Mouse (Mus musculus) left cerebral cortex, adult 9 months (tissue): ENCODE measurements around the gene Cul7.

ENCODE experiments used
- DNase-seq, 2 experiments: peaks; one replicate each; pipeline ENCODE4 v3.0.0; 2022; ENCODE audit warnings: low spot score in 2 of 2

Cul7 gene

GRCm38 (mm10) chr17:46673850-46674529, 23.9 kb downstream of the Cul7 start, which contains the start of gene Rrp36:
Gene Rrp36 (minus strand): TSS chr17:46674352.
- peak; percentile 69 to 89 for DNase-seq

- DNase-seq, result no peak
Measured at GRCm38 (mm10) chr17:46674530-46675283, 24.6 kb downstream of the Cul7 start.

DNA sequence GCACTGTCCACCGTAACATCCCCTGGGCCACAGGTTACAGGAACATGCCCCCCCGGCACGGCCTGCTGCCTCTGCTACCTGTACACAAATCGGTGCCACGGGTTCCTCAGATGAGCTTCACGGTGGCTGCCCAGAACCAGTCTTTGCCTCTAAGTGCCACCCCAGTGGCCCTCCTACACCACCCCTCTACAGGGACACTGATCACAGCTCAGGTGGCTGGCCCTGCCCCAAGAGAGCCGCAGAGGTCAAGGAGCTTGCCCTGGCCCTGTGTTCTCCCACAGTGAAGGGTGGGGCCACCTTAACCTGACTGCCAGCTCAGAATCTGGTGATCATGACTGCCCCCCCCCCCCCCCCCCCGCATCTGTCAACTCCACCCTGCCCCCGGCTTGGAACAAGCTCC, 28.3 kb downstream of the Cul7 start, which contains the start of gene Mea1:
Gene Mea1, plus strand, starts transcription at position 378 of the 400 bp plus-strand sequence.
- DNase-seq, result no peak

DNA sequence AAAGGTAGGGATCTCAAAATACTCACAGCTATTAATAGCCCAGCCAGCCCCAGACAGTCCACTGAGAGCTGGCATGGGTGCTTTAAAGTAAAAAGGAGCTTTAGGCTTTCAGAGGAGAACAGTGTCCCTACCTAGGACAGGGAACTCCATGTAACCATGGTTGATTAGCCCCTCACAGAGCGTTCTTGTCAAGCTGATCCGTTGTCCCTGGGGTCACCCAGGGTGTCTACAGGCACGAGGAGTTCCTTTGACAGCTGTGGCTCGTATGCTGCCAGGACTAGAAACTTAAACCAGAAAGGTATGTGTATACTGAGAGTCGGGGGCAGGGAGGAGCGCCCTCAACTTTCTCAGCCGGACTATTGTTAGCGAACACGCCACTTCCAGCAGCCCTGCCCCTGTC, 28.8 kb downstream of the Cul7 start:
- DNase-seq, result no peak

DNA sequence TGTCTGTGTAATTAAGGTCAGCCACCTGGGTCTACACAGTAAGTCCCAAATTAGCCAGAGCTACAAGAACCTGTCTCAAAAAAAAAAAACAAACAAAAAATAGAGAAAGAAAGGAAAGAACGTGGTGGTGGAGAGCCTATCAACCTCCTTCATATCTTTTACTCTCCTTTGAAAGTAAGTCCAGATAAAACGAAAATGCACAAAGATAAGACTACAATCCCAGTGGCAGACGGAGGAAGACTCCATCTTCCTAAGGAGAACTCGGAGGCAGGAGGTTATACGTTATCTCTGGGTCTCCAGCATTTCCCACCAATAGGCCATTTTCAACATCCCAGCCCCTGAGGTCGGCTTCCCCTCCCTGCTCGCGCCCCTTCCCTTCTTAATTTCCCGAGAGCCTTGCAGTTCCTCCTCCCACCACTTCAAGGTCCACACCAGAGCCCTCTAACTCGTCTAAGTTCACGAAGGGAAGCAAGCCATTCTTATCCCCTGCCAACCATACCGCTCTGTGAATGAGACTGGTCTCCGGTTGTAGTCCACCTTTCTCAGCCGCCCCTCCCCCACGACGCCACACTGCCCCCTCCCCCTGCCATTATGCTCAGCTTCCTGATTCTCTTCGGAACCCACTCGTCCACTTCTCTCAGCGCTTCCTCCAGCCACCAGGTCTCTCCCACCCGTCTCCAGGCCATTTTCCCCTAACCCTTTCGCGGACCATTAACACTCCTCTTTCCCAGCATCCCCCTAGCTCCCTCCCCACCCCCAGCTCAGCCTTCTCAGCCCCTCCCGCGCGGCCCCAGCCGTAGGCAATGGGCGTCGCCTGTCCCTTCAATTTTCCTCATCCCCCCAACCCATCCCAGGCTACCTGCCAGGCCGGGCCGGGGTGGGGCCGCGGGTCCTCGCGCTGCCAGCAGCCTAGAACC, 30.0 kb downstream of the Cul7 start:
- DNase-seq, result no peak

DNA sequence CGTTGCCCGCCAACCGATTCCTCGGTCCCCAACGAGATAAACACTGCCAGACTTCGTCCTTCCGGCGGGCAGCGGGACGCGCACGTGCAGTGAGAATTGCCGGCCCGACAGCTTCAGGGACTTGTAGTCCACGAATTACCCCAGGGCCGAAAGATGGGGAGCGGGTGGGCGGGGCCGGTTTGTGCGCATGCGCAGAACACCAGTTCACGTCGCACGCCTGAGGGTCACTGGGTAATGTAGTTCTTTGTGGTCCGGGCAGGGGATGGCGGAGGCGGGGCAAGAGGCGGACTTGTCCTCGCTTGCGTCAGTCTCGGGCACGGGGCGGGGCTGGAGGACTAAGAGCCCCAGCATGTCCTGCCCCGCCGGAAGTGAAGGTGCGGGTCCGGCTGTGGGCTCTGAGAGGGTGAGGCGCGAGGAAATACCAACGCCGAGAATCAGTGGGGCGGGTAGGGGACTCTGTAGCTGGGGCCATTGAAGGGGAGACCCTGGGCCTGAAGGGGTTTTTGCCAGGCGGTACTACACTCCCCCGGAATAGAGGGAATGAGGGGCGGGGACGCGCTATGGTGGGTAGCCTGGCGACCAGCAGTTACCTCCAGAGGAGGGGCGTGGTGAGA, 30.7 kb downstream of the Cul7 start, which contains the start of gene Klhdc3:
Gene Klhdc3, minus strand, starts transcription at position 155 of the 614 bp plus-strand sequence.
- DNase-seq, result peak; percentile 95 to 96

- no peak for DNase-seq
Measured at GRCm38 (mm10) chr17:46681466-46682118, 31.5 kb downstream of the Cul7 start.

- DNase-seq, result no peak
Measured at GRCm38 (mm10) chr17:46682654-46683389, 32.7 kb downstream of the Cul7 start.

- DNase-seq, result no peak
Measured at GRCm38 (mm10) chr17:46685913-46686312, 35.8 kb downstream of the Cul7 start.

DNA sequence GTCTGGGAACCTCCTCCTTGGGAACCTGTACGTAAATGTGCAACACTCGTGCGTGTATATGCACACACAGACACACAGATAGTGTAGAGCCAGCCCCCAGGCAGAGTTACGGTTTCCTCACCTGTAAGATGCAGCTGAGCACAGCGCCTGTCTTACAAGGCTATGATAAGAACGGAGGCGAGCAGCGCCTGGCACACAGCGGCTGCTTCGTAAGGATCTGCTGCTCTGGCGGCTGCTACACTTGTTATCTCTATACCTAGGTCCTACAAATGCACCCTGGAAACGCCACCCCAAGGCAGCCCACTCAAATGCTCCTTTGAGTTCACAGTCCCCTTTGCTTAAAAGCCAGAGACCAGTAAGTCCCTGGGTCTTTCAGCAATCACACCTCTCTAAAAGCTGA, 40.5 kb downstream of the Cul7 start:
- no peak for DNase-seq

GRCm38 (mm10) chr17:46691390-46691789, 41.3 kb downstream of the Cul7 start:
- DNase-seq, result no peak

DNA sequence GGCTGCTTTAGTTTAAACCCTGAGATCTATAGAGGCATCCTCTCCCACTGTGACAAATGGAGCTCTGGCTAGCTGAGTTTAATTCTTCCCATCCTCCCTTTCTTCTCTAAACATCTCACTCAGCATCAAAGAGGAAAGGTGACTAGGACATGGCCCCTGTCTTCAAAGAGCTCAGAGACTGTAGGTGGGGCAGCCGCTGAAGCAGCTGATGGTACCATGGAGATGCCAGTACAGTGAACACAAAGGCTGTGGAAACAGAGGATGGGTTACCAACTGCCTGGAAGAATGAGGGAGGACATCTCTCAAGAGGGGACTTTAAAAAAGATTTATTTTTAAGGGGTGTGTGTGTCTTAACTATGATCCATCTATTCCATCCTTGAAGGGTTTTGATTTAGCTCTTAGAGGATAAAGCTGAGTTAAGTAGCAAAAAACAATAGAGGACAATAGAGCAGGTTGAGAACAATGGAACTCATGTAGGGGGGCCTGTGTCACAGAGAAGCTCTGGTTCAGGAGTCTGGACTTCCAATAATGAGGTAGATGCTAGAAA, 44.5 kb downstream of the Cul7 start:
- no peak for DNase-seq

- DNase-seq, result no peak
Measured at GRCm38 (mm10) chr17:46698515-46698914, 48.4 kb downstream of the Cul7 start.

GRCm38 (mm10) chr17:46699245-46699644, 49.1 kb downstream of the Cul7 start:
- no peak for DNase-seq

- DNase-seq, result no peak
Measured at GRCm38 (mm10) chr17:46699912-46700311, 49.8 kb downstream of the Cul7 start.

DNA sequence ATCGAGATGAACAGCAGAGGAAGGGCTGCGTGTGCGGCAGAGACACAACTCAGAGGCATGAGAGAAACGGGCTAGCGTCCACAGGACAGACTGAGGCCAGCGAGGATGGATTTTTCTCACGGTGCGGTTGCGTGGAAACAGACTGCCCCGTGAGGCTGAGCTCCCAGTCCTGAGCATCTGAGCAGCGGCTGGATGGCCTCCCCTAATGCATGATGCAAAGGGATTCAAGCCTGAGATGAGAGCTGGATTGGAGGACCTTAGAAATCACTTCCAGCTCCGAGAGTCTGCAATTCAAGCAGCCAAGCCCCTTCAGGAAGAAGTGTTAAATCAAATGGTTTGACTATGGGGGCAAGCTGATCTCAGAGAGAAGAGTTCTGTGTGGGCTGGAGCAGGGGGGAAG, 51.4 kb downstream of the Cul7 start:
- DNase-seq, result no peak

DNA sequence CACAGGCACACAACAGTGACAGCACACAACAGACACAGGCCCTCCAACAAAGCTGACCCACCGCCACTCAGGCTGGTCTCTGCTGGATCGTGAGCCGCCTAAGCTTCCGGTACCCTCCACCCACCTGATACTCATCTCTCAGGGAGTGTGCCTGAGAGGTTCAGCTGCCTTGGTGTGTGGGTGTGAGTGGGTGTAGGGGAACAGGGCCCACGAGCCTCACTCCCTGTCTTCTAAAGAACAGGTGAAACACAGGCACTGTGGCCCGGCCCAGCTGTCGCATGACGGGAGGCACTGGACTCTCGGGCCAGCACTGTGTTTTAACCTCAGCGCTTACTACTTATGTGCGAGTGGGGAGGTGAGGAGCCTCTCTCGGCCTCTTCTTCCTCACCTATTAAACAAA, 52.0 kb downstream of the Cul7 start:
- DNase-seq, result no peak

DNA sequence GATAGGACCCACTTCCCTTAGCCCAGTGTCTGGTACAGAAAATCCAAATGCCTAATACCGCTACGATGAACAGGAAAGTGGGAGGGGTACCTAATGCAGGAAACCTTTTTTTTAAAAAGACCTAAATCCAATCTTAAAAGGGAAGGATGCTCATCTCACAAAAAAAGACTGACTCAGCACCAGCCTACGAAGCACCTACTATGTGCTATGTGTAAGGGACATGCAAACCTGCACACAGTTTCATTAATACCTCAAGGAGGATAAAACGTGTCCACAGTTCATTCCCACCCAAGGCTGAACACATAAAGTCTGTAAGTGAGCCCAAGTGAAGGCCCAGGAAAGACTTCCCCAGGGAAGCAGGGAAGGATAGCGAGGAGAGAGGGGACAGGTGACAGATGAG, 52.4 kb downstream of the Cul7 start:
- DNase-seq, result no peak

- DNase-seq, result no peak
Measured at GRCm38 (mm10) chr17:46703971-46704886, 54.1 kb downstream of the Cul7 start.
